Mouse (Mus musculus): ENCODE results near the gene Klf7. TPM values are rescaled to one million over a fixed set of nuclear protein-coding genes. Genes with fewer than 3 reads are reported as not detected.
A peak's percentile ranks its signal among the peaks of the same experiment; 100 is the strongest.
"Not testable (repeated sequence)": the region's sequence is repeated elsewhere in the genome, so short reads cannot be mapped to it uniquely, and the experiment has no call there.

The Klf7 gene
- total RNA-seq (2021), result 10 to 100 TPM; 14.5 to 18.4 TPM
- long read RNA-seq, experiment 1, full-length matches to known transcripts, result 3 of 8 reads
- long read RNA-seq, experiment 1, partial matches to known transcripts, result 1 of 8 reads
- long read RNA-seq, experiment 1, other reads (novel, unspliced or antisense), result 4 of 8 reads
- long read RNA-seq, experiment 2, full-length matches to known transcripts, result 2 of 2 reads
- long read RNA-seq, experiment 2, partial matches to known transcripts, result 0 of 2 reads
- long read RNA-seq, experiment 2, other reads (novel, unspliced or antisense), result 0 of 2 reads

DNA sequence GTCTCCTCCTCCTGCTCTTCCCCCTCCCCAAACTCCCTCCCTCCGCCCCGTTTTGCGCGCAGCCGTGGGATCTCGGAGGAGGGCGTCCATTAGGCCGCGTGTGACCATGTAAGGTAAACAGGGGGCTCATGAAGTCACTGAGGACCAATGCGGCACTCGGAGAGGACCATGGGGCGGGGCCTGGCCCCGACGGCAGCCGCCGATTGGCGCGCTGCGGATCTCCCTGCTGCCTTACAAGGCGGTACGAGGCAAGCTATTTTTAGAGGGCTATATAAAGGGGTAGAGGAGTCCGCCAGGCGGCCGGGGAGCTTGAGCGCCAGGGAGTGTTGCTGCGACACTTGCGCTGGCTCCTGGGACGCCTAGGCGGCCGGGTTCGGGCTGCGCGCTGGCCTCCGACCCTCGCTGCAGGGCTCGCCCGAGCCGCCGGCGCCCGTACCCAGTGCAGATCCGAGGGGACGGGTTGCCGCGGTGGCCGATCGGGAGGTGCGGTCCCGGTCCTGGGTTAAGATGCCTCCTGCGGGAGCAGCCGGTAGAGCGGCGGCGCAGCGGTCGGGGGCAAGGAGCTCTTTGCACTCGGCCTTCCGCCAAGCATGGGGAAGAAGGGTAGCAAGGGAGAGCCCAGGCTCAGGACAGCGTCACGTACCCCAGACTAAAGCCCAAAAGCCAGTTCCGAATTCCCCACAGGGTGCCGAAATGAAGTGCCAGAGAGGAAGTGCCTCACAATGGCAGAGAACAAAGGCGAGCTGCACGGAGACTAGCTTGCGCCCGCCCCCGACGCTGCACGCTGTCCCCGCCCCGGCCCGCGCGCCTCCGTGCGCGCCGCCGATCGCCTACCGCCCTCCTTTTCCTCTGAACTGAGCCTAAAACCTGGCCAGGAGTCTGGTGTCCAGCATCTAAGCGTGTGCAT lies at the start of gene Klf7:
Gene Klf7 (minus strand): TSS at position 724 of the 907 bp plus-strand sequence.
- peak; percentile 96 to 100 for DNase-seq

DNA sequence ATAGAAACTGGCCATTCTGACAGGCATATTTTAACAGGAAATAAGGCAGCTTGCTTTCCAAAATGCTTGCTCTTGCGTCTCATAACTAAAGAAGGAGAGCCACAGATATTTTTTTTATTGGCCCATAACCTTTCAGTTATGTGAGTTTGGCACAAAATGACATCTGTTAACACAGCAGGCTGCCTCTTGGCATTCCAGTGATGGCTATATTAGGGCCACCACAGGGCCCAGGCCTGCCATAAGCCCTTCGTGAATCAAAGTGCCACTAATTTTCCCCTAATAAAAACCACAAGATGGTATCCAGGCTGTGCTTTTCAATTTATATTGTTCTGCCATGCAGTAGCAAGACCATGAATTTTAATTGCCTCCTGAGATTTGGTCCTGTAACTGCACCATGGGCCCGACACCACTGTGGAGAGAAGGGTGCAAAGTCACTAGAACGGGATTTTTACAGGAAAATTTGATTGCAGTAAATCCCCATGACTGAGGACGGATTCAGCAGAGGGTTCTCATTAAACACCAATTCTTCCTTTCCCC lies 42.5 kb upstream of the Klf7 start:
- no peak for DNase-seq

GRCm38 (mm10) chr1:64158766-64159165 lies 36.7 kb upstream of the Klf7 start:
- no peak for DNase-seq

- no peak for DNase-seq
These were observed 27.1 kb upstream of the Klf7 start for GRCm38 (mm10) chr1:64149185-64149584.

DNA sequence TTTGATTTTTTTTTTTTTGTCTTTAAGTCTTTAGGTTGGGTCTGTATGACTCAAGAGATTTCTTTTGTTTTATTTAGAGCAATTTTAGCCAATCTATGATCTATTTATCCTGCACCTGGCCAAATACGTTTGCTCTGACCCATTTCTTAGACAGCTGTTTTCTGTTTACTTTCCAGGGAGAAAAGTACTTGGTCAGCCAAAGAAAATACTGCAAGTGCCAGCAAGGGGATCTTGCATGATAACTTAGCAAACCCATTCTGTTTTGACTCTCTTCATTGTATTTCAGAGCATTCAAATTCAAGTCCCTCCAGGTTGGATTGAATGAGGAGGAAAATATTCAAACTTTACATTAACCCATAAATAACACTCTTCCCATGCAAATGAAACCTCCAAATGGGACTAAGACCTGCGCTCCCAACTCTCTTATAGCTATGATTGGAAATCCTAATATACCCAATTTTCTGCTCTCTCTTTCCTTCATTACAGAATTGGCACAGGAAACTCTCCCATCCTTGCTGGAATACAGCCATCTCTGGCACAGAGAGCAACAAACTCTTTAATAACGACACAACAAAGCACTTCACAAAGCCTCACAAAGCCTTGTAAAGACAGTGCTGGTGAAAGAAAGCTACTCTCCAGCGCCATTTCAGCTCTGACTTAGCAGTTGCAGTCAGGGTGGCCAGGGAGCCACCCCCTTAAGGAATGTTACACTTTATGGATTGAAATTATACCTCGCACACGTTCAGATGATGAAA lies 20.8 kb upstream of the Klf7 start:
- DNase-seq, result peak; percentile 39 to 47

DNA sequence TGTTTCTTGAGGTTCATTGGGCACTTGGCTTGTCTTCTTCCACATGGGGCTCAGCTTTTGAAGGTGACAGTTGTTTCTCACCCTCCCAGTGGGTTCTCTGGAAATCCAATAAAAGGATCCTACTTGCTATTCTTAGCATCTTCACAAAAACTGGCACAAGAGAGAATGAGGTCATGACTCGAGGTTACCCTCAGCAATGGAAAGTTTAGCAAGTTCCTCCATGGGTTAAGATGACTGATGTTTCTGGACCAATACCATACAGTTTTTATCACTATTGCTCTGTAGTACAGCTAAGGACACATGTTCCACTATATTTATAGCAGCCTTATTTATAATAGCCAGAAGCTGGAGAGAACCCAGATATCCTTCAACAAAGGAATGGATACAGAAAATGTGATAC lies 12.4 kb upstream of the Klf7 start:
- peak; percentile 41 to 61 for DNase-seq

DNA sequence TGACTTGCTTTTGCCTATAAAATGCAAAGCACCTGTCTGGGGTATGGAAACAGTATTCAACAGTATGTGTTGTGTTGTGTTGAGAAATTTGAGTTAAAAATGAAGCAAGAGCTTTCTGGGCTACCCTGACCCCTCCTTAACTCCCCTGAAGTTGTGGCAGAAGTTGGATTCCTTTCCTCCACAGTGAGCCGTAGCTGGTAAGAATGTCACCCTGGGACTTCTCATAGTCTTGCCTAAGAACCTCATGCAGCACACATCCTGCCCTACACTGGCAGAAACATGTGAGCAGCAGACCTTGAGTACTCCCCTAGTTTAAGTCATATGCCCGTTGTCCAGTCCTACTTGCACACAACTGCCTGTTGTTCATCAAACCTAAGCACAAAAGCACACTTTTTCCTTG lies 4.7 kb upstream of the Klf7 start:
- no peak for DNase-seq

- no peak for DNase-seq
These were observed 366 bp upstream of the Klf7 start for GRCm38 (mm10) chr1:64122466-64122830.

DNA sequence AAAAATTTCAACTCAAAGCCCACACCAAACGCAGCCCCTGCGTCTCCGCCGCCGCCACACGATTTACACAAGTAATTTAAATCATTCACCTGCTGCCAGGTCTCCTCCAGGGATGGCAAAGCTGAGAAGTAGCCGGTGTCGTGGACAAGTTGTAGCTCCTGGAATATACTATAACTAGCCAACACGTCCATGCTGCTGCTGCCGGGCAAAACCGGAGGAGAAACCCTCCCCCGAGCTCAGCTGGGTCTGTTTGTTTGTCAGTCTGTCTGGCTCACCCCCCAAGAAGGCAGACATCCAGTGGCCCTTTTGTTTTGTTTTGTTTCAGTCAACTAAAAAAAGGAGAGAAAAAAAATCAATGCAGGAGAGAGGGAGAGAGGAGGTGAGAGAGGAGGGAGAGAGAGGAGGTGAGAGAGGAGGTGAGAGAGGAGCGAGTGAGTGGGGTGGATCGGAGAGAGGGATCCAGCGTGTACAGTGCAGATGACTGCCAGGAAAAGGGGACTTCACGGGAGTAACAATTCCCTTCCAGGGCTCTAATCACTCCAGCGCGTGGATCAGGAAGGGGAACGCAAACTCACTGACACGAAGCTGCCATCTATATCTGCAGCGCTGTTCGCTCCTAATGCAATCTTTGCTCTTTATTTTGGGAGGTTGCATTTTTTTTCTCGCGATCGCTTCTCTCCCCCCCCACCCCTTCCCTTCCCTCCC lies 1.1 kb downstream of the Klf7 start:
- peak; percentile 58 to 88 for DNase-seq

GRCm38 (mm10) chr1:64120421-64120810 lies 1.7 kb downstream of the Klf7 start:
- peak; percentile 49 to 76 for DNase-seq

DNA sequence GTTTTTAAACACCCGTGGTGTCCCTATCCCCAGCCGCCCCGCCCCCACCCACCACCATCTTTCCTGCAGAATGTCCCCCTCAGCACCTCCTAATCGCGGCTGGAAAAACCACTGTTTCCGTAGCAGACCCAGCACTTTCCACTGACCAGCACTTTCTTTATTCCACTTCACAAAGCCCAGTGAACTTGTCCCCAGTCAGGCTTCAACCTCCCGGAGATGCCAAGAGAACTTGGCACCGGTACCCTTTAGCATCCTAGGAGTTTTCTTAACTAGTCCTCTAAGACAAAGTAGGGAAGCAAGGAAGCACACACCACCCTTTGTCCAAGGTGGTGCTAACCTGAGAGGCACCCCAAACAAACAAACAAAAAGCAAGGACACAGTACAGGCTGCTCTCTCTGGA lies 2.2 kb downstream of the Klf7 start:
- DNase-seq, result peak; percentile 63 to 78

- DNase-seq, result peak; percentile 48 to 74
These were observed 2.7 kb downstream of the Klf7 start for GRCm38 (mm10) chr1:64119358-64119794.

DNA sequence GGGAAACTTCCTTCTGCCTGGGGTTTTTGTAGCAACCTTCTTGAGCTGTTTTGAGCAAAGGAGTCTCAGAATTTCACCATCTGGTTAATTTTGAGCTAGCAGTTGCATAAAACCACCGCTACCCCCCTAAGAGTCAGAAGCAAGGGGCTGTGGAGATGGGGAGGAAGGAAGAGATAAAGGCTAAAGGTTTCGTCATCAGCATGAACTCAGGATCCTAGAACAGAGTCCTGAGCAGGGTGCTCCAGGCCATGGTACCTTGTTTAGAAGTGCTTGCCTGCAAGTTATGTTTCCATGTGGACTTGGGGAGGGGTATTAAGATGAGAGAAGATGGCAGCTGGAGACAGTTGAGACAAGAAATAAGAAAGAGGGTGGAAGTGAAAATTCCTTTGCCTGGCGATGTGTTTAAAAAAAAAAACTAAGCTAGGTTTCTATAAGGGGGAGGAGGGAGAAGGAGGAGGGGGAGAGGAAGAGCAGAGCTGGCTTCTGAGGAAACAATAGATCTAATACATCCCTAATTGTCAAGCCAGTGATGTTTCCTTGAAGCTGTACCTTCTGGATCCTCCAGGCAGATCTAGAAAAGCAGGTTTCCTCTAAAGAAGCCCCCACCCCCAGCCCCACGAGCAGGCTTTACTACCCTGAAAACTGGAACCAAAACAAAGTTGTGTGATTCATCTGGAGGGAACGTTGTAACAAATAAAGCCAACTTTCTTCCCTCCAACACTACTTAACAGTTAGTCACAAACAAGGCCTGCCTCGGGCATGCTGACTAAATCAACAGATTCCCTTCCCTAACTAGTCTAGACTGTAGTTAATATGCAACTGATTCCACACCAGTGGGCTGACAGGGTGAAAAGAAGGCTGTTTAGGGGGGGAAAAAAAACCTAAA lies 3.6 kb downstream of the Klf7 start:
- DNase-seq, result peak; percentile 53 to 66

DNA sequence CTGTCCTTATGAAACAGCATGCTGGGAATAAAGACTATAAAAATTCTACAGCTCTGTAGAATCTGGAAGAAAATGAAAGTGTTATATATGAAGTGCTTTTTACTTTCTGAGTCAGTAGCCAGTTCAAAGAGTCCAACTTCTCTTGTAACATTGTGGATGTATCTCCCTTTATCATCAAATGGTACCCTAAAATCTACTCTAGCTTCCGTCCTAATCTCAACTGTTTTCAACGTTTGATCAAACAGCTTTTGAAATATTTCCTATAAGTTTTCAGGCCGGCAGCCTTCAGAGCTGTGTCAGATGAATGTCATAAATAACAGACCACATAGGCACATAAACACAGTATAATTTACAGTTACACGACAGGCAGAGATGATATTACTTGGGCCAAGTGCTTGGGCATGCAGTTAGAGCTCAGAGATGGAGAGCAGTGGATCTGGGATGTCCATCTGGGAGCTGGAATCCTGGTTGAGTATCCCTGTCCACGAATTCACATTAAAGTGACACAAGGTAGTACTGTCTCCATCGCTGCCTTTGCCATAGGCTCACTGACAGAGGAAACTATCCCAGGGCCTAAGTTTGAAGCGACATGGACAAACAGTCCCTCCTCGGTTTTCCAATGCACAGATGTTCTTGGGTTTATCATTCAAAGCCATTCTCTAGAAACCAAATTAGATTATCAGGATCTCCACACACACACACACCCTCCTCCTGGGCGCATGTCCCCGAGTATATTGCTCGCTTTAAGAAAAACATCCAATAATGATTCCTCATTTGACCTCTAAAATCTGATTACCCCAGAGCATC lies 4.4 kb downstream of the Klf7 start:
- DNase-seq, result no peak

DNA sequence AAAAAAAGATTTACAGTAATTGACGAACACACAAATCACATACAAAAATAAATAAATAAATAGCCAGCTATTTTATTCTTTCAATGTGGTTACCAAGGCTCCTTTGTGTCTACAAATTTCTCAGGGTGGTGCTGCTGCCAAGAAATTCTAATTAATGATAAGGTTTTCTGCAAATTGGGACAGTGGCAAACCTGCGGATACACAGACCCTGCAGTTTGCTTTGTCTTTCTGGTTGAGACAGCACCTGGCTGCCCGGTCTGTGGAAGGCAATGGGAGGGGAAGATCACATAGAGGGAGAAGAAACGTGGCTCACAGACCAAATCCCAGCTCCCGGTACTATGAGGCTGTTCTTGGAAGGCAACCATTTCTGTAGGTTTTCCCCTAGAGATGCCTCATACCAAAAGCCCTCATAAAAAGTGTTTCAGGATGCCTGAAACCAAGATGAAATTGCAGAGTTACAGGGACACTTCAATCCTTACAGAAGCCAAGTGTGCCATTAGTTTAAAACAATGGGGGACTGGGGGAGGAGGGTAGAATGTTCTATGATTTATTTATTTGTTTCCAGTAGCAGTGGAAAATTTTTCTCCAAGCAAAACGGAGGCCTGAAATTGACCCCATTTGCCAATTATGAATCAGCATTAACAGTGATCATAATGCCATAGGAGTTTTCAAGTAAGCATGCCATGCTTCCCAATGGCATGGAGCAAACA lies 5.2 kb downstream of the Klf7 start:
- no peak for DNase-seq

DNA sequence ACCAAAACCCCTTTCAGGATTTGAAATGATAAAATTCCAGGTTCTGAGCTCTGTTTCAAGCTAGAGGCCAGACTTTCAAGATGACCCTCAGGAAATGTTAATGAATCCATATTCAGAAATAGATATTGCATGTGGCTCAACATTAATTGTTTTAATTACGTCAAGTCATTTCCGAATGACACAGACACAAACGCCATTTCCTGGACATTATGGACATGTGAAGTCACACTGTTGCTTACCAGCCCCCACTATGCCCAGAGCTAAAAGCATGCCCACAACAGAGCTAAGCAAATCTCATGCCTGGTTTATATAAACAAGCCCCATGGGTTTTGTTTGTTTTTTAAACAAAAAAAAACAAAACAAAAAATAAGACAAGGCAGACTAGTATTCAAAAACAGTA lies 7.5 kb downstream of the Klf7 start:
- no peak for DNase-seq

DNA sequence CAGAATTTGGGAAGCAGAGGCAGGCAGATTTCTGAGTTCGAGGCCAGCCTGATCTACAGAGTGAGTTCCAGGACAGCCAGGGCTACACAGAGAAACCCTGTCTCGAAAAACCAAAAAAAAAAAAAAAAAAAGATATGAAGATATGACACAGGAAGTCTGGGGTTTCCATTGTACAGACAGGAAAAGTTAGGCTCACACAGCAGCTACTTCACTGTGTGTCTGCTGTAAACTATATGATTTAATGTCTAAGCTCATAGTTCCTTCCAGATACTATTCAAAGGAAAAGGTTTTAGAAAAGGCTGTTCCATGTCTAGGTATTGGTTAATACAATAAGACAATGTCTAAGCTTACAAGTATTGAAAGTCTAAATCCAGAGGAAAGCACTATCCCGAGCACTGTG lies 13.4 kb downstream of the Klf7 start:
- not testable (repeated sequence) for DNase-seq

DNA sequence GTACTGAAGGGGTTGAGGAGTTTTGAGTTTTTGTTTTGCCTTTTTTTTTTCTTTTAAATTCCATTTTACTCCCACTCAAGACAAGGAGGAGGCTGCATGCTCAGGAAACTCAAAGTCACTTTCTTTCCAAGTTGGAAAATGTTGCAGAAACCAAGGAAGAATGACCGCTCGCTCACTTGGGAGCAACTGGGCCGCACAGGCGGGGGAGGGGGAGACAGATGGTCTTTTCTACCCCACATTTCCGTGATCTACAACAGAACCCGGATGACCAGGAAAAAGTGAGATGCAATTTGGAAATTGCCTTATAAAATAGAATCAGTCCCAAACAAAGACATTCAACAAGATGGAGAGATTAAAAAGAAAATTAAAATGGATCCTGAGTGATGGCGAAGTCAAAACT lies 14.6 kb downstream of the Klf7 start:
- DNase-seq, result no peak

DNA sequence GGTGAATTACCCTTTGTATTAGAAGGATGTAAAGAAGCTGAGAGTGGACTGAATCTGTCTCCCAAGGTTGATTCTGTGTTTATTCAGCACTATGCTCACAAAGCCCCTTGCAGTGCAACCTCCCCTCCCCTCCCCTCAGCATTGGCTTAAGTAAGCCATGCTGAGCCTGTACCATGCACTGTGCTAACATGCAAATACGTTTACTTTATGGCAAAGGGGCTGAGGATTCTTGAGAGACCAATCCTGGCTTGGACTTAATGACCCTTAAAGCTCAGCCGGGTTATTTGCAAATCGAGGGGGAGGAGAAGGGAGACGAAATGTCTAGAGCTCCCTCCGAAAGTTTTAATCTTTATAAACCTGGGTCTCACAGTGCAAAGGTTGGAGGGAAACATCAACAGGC lies 16.0 kb downstream of the Klf7 start:
- DNase-seq, result no peak
